Mouse (Mus musculus) liver, adult 2 months (tissue): ENCODE results near the gene Lsm5.

Experiments used
- CTCF ChIP-seq: fragments of 200-500 bp; IDR thresholded peaks from 2 replicates; pipeline ENCODE4 v1.5.1; 2011; ENCODE audit warnings: low read depth, low read length, control low read depth
- POLR2A ChIP-seq: fragments of 200-500 bp; IDR thresholded peaks from 2 replicates; pipeline ENCODE4 v1.6.1; 2011; ENCODE audit warnings: low read length, control low read depth; ENCODE audit not compliant: insufficient read depth; ENCODE audit errors: extremely low read depth

DNA sequence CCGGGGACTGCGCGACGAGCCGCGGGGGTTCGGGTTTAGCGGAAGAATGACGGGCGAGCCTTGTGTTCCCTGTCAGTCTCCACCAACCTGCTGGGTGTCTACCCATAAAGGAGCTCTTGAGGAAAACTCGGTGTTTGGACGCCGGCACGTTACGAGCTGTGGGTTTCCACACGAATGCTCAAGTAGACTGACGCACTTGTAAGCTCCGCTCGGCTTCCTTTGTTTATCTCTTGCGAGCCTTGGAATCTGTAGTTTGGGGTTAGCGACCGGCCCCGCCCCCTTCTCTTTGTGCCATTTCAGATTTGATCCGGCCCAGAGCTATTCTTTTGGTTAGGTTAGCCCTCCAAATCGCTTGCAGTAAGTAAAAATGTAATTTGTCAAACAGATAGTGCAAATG is 10.8 kb upstream of the Lsm5 start:
- no peak for TF ChIP-seq CTCF
- TF ChIP-seq POLR2A: no peak
